Mouse (Mus musculus): ENCODE results near the gene Rec114.

The Rec114 gene

DNA sequence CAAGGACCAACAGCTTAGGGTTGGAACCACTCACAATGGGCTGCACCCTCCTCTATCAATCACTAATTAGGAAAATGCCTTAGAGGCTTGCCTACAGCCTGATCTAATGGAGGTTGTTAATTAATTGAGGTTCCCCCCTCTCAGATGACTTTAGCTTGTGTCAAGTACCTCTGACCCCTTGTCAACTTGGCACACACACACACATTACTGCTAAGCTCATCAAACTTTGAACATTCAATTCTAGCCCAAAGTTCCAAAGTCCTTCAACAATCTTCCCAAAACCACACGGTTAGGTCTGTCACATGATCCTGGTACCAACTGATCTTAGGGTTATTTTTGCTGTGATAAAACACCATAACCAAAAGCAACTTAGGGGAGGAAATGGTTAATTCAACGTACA lies 26.9 kb downstream of the Rec114 start:
- DNase-seq (ENCODE audit: low read depth, low spot score), result no peak

- DNase-seq (ENCODE audit: low read depth, low spot score), result no peak
These were observed 33.1 kb downstream of the Rec114 start for GRCm38 (mm10) chr9:58710642-58711041.

GRCm38 (mm10) chr9:58709939-58710338 lies 33.8 kb downstream of the Rec114 start:
- peak; percentile 78 for DNase-seq (ENCODE audit: low read depth, low spot score)

DNA sequence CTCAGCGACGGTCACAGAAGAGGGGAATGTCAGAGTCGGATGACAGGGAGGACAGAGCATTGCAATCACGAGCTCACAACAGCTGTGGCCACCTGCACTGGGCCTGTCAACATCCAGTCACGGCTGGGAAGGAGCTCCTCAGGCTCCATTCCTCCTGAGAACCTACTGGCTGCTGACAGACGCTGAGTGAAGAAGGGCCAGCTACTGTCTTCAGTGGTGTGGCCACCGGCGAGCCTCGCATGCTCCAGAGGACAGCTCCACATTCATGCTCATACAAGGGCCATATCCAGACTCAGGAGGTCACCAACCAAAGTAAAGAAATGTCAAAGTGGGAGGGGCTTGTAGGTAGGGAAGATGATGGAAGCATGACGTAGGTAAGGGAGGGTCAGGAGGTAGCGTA lies 36.0 kb downstream of the Rec114 start:
- no peak for DNase-seq (ENCODE audit: low read depth, low spot score)

DNA sequence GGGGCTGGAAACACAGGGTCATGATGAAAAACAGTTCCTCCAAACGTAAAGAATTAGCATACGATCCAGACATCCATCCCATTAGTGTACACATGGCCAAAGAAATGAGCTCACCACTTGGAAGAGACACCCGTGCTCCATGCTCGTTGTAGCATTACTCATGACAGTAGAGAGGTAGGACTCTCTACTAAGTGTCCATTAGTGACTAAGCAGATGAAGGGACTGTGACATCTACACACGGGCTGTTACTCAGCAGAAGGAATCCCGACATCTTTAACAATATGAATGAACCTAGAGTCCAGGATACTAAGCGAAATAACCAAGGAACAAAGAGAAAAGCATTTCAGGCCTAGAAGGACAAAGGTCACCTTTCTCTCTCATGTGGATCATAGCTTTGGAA lies 37.7 kb downstream of the Rec114 start:
- DNase-seq (ENCODE audit: low read depth, low spot score), result no peak

GRCm38 (mm10) chr9:58703766-58704165 lies 40.0 kb downstream of the Rec114 start:
- no peak for DNase-seq (ENCODE audit: low read depth, low spot score)

DNA sequence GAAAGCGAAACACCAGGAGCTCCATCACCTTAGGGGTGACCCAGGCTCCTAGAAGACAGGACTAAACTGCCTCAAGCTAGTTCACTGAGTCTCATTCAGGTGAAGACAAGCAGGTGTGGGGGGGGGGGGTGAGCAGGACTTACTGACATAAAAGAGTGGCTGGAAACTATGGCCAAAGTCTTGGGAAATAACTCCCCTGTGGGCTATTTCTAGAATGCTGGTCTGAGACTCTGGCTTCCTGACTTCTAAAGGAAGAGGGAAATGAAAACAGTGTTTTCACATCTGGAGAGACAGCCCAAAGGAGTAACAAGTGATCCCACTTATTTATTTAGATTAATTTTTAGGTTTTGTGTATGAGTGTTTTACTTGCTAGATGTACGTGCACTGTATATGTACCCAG lies 42.0 kb downstream of the Rec114 start:
- no peak for DNase-seq (ENCODE audit: low read depth, low spot score)

DNA sequence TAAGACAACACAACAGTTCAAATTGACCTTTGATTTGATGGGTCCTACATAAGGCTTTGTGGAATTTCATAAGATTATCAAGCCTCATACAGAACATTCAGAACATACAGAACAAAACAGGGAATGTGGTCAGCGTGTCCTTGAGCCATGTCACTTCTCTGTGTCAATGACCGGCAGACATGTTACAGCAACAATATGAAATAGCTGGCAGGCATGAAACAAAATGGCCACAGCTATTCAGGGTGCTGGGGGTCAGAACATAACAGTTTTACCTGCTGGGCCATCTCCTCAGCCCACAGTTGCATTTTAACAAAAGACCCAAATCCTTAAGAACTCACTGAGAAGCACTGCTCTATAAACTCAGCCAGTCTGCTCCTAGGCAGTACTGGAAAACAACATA lies 45.3 kb downstream of the Rec114 start:
- DNase-seq (ENCODE audit: low read depth, low spot score), result no peak

- no peak for DNase-seq (ENCODE audit: low read depth, low spot score)
These were observed 52.3 kb downstream of the Rec114 start for GRCm38 (mm10) chr9:58691471-58691870.

GRCm38 (mm10) chr9:58690701-58691100 lies 53.1 kb downstream of the Rec114 start:
- DNase-seq (ENCODE audit: low read depth, low spot score), result no peak

- no peak for DNase-seq (ENCODE audit: low read depth, low spot score)
These were observed 55.7 kb downstream of the Rec114 start for GRCm38 (mm10) chr9:58688076-58688475.

- no peak for DNase-seq (ENCODE audit: low read depth, low spot score)
These were observed 58.5 kb downstream of the Rec114 start for GRCm38 (mm10) chr9:58685290-58685689.

DNA sequence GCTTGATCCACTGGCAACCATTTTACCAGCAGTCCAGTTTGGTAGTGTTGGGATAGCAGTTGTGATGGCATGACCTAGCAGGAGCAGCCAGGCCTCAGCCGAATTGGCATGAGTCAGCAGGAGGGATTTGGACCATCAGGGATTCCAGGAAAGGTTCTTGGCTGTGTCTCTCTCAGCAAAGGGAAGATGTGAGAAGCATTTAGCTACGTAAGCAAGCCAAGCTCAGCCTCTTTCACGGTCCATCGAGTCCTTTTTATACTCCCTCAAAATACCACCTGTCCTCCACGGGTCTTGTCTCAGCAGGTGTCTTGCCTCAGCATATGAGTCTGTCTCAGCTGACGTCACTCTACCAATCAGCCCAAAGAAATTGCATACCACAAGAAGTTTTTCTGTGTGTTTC lies 60.4 kb downstream of the Rec114 start:
- peak; percentile 48 for DNase-seq (ENCODE audit: low read depth, low spot score)

GRCm38 (mm10) chr9:58682106-58682505 lies 61.7 kb downstream of the Rec114 start:
- peak; percentile 67 for DNase-seq (ENCODE audit: low read depth, low spot score)

- DNase-seq (ENCODE audit: low read depth, low spot score), result no peak
These were observed 62.4 kb downstream of the Rec114 start for GRCm38 (mm10) chr9:58681411-58681810.

DNA sequence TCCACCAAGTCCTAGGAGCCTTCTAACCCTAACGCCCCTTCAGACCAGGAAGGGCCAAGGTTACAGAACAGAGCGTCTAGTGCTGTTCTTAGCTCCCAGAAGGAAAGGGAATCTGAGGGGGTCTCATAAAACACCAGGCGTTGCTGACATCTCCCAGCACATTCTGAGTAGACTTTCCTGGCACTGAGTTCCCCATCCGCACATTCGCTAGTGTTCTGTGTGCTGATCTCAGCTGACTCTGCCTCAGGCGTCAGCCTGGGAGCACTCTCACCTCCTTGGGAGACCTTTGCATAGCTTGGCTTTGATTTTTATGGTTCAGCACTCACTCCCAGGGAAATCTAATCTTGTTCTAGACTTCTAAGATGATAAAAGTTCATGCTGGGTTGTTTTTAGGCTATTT lies 68.4 kb downstream of the Rec114 start:
- DNase-seq (ENCODE audit: low read depth, low spot score), result no peak

- no peak for DNase-seq (ENCODE audit: low read depth, low spot score)
These were observed 69.0 kb downstream of the Rec114 start for GRCm38 (mm10) chr9:58674736-58675135.

DNA sequence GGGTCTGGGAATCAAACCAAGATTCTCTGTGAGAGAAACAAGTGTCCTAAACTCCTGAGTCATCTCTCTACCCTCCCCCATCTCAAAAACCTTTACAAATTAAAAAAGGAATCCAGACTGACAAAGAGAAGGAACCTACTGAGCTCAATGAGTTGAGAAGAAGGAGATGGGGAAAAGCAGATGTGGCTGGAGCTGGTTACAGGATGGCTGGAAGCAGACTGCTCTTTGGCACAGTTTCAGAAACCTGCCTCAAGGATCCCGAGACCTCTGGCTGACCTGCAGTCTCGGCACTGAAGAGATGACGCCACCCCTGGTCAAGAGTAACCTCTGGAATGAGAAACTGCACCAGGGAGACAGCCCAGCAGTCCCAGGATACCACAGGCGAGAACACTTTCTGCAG lies 71.3 kb downstream of the Rec114 start:
- DNase-seq (ENCODE audit: low read depth, low spot score), result no peak

DNA sequence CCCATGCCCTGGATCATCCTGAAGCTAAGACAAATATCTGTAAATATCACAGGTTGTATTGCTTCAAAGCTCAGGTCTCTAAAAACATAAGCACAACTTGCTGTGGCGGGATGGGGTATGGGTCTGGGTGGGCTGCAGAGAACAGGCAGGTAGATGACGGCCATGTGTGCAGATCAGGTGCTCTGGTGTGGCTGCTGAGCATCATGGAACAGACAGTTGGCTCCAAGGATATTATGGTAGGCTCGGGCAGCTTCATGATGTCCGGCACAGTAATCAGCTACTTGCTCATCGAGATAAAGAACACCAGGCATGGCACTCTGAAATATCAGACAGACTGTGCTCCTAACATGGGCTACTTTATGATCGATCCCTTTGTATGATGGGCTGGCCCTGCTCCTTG lies 73.9 kb downstream of the Rec114 start:
- no peak for DNase-seq (ENCODE audit: low read depth, low spot score)

GRCm38 (mm10) chr9:58669071-58669470 lies 74.7 kb downstream of the Rec114 start:
- peak; percentile 78 for DNase-seq (ENCODE audit: low read depth, low spot score)

GRCm38 (mm10) chr9:58668171-58668570 lies 75.6 kb downstream of the Rec114 start:
- DNase-seq (ENCODE audit: low read depth, low spot score), result no peak

DNA sequence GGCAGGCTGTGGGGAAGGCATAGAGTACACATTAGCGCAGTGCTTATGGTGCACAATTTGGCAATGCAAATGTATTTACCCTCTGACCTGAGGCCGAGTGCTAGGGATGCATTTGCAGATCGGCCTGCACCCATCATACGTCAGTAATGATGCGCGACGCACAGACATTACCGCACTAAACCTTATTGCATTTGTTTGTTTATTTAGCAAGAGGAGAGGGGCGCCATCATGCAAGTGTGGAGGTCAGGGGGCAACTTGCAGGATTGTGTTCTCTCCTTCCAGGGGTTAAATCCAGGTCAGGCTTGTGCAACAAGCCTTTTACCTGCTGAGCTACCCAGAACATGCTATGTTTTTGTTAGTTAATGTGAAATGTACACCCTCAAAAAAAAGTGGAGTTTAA lies 76.5 kb downstream of the Rec114 start:
- no peak for DNase-seq (ENCODE audit: low read depth, low spot score)

DNA sequence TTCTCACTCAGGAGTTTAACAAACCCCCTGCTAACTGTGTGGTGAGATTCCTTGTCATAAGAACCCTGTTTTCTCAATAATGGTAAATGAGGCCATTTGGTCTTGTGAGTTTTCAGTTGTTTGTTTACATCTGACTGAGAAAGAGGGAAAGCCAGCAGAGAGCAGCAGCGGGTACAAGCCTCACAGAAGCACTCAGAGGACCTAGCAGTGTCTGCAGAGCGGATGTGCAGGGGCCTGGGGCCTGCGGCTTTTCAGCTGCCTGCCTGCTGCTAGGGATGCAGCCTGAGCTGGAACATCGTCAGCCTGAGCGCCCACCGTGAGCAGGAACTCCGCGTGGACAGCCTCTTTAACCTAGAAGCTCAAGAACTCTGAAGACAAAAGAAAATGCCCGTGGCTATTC lies 77.6 kb downstream of the Rec114 start:
- DNase-seq (ENCODE audit: low read depth, low spot score), result peak; percentile 24

GRCm38 (mm10) chr9:58665492-58665891 lies 78.3 kb downstream of the Rec114 start:
- no peak for DNase-seq (ENCODE audit: low read depth, low spot score)

DNA sequence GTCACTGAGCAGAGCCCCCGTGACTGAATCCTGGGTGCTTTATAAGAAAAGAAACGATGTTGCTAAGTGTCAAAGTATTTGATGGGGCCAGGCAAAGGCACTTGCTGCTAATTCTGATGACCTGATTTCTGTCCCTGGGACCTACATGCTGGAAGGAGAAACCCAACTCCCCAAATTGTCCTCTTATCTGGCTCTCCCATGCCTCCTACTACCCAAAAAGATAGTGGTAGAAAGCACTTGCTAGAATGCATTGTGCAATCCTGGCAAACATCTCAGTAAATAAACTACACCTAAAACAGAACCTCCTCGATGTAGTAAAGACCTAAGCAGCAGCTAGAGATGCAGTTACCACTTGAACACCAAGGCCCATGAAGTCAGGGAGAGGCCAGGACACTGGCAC lies 81.0 kb downstream of the Rec114 start:
- DNase-seq (ENCODE audit: low read depth, low spot score), result no peak

All from brain, adult 2 months (tissue).